Mouse (Mus musculus) hindbrain, postnatal 0 days (tissue): ENCODE measurements around the gene Zfp27. TPM values are rescaled to one million over a fixed set of nuclear protein-coding genes. Genes with fewer than 3 reads are reported as not detected.
"Not testable (repeated sequence)": the region's sequence is repeated elsewhere in the genome, so short reads cannot be mapped to it uniquely, and the experiment has no call there.

ENCODE experiments used
- ATAC-seq: fragments of 200-750 bp; cut with Nextera tagmentation; 2 replicates; pipeline ENCODE4 v1.8.0; 2017; ENCODE audit warnings: mild to moderate bottlenecking, moderate TSS enrichment, moderate library complexity
- DNase-seq: peaks from one replicate; pipeline ENCODE4 v3.0.0-alpha.2; 2015; ENCODE audit warnings: low spot score
- H3K27ac ChIP-seq: fragments of 300-500 bp; sonication (generic); 2 replicates; pipeline ENCODE4 v1.5.1; 2014; ENCODE audit warnings: mild to moderate bottlenecking
- H3K27me3 ChIP-seq: fragments of 300-500 bp; sonication (generic); 2 replicates; pipeline ENCODE4 v1.6.1; 2014; ENCODE audit warnings: low read length, mixed read lengths; ENCODE audit not compliant: insufficient read depth
- H3K36me3 ChIP-seq: fragments of 300-500 bp; sonication (generic); 2 replicates; pipeline ENCODE4 v1.6.1; 2014; ENCODE audit warnings: low read length, mixed read lengths; ENCODE audit not compliant: insufficient read depth
- H3K4me1 ChIP-seq: fragments of 300-500 bp; sonication (generic); 2 replicates; pipeline ENCODE4 v1.6.1; 2014; ENCODE audit warnings: antibody characterized with exemption, low read length, mixed read lengths; ENCODE audit not compliant: insufficient read depth
- H3K4me2 ChIP-seq: fragments of 300-500 bp; sonication (generic); 2 replicates; pipeline ENCODE4 v1.6.1; 2014; ENCODE audit warnings: low read depth, mild to moderate bottlenecking, low read length, moderate library complexity, mixed read lengths
- H3K4me3 ChIP-seq: fragments of 300-500 bp; sonication (generic); 2 replicates; pipeline ENCODE4 v1.5.1; 2014; ENCODE audit warnings: low read length
- H3K9ac ChIP-seq: fragments of 300-500 bp; sonication (generic); replicated peaks from 2 replicates; pipeline ENCODE4 v1.6.1; 2014; ENCODE audit warnings: mild to moderate bottlenecking, low read length, moderate library complexity, mixed read lengths
- H3K9me3 ChIP-seq: fragments of 300-500 bp; sonication (generic); 2 replicates; pipeline ENCODE4 v1.6.1; 2016; ENCODE audit warnings: low read length, mixed read lengths
- CTCF ChIP-seq: IDR thresholded peaks from 2 replicates; pipeline ENCODE4 v1.5.1; 2016; ENCODE audit warnings: antibody characterized with exemption, control low read depth, low read depth
- WGBS: fragments of 180-500 bp; shearing (Covaris S2); extraction: QIAGEN DNeasy Blood & Tissue Kit; methylation state at CpG from one replicate; pipeline ENCODE4 v1.1.7; 2014; 5-methylcytosine and 5-hydroxymethylcytosine counted together
- polyA plus RNA-seq: library from polyadenylated mRNA; unstranded; fragments of >200 nt; fragmentation: Nextera tagmentation; extraction: Ambion mirVana; gene quantifications from 2 replicates; pipeline ENCODE4 v1.2.1, GENCODE M21; 2015
- total RNA-seq: library from RNA; depleted of rRNA; stranded (reverse); fragments of >200 nt; gene quantifications from 2 replicates; pipeline ENCODE4 v1.2.3, GENCODE M21; 2014

Gene Zfp27
- total and polyA plus RNA-seq, 2 experiments from 2014 or later, result 6.9 to 16.8 TPM

GRCm38 (mm10) chr7:29892756-29893155 is 13.6 kb downstream of the Zfp27 start:
- H3K9ac ChIP-seq, result no peak overlapping the region
- ATAC-seq (no peak), DNase-seq (no peak)
- H3K4me1 ChIP-seq, result no peaks in the 10 kb centered on the region
- H3K36me3 ChIP-seq, result peaks cover 52% of the 10 kb centered on the region
- TF ChIP-seq CTCF, result no peak
- WGBS, result 98% methylated on average over 4 of the region's 4 CpGs
- H3K4me3 ChIP-seq, result no peak overlapping the region
- no peak overlapping the region for H3K27ac ChIP-seq
- no peaks in the 10 kb centered on the region for H3K27me3 ChIP-seq
- no peak overlapping the region for H3K4me2 ChIP-seq
- peaks cover 25% of the 10 kb centered on the region for H3K9me3 ChIP-seq

DNA sequence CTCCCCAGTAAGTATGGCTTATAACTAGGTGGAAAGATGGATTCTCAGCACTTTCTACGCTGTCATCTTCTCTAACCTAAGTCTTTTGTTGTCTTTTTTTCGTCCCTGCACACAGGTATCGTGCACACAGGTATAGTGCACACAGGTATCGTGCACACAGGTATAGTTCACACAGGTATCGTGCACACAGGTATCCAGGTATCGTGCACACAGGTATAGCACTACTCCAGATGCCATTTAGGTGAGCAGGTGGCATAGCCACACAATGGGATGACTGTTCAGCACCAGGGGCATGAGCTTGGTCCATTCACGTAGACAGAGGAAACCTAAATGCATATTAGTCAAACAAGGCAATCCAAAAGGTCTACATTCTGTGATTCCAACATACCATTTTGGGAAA is 15.9 kb downstream of the Zfp27 start:
- ATAC-seq, result no peak
- DNase-seq, result no peak
- H3K4me3 ChIP-seq, result no peak overlapping the region
- TF ChIP-seq CTCF, result no peak
- H3K27me3 ChIP-seq, result no peaks in the 10 kb centered on the region
- peaks cover 34% of the 10 kb centered on the region for H3K36me3 ChIP-seq
- no peak overlapping the region for H3K9ac ChIP-seq
- no peak overlapping the region for H3K4me2 ChIP-seq
- 98% methylated on average over 7 of the region's 7 CpGs for WGBS
- no peaks in the 10 kb centered on the region for H3K4me1 ChIP-seq
- H3K27ac ChIP-seq, result no peak overlapping the region
- H3K9me3 ChIP-seq, result peaks cover 26% of the 10 kb centered on the region

DNA sequence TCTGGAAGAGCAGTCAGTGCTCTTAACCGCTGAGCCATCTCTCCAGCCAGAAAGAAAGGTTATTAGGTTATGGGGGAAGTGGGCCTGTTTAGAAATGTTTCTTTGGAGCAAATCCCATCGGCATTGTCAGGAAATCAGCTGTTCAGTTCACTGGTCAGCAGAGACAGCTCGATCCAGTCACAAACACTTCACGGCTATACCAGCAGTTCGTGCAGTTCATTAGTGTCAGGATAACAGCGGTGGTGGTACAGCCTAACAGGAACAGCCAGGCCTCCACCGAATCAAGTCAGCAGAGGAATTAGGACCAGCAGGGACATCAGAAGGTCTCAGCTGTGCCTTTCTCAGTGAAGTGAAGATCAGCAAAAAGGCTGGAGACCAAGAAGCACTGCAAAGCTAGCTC is 25.5 kb downstream of the Zfp27 start:
- Histone ChIP-seq H3K9me3 (0 out of 2 replicates have a peak, but pooled peaks cover 2% of the 10 kb centered on the region), H3K4me1 (no peaks in the 10 kb centered on the region), H3K4me3 (no peak overlapping the region), H3K4me2 (no peak overlapping the region), H3K36me3 (peaks cover 5% of the 10 kb centered on the region), H3K9ac (no peak overlapping the region), H3K27me3 (no peaks in the 10 kb centered on the region), H3K27ac (no peak overlapping the region)
- DNase-seq, result no peak
- no peak for ATAC-seq
- WGBS, result 88% methylated on average over 7 of the region's 7 CpGs
- no peak for TF ChIP-seq CTCF

DNA sequence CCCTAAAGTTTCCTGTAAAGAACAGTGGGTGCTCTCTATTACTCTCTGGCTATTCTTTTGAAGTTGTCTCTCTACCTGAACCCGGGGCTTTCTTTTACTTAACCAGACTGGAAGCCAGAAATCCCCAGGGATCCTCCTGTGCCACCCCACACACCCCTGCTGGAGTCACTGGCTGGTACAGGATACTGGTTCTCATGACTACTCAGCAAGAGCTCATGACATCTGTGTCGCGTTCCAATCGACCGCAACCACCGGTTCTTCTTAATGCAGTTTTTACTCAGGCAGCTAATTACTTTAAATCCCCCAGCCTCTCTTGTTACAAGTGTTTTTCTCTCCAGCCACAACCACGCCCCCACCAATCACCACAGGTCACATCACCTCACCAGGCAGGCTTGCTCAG is 26.3 kb downstream of the Zfp27 start:
- TF ChIP-seq CTCF, result no peak
- ATAC-seq (no peak), DNase-seq (no peak)
- peaks cover 9% of the 10 kb centered on the region for H3K9me3 ChIP-seq
- H3K4me3 ChIP-seq, result no peak overlapping the region
- no peak overlapping the region for H3K9ac ChIP-seq
- H3K4me2 ChIP-seq, result no peak overlapping the region
- no peak overlapping the region for H3K27ac ChIP-seq
- whole genome bisulfite sequencing, result 81% methylated on average over 7 of the region's 7 CpGs
- peaks cover 14% of the 10 kb centered on the region for H3K36me3 ChIP-seq
- H3K27me3 ChIP-seq, result no peaks in the 10 kb centered on the region
- H3K4me1 ChIP-seq, result no peaks in the 10 kb centered on the region

DNA sequence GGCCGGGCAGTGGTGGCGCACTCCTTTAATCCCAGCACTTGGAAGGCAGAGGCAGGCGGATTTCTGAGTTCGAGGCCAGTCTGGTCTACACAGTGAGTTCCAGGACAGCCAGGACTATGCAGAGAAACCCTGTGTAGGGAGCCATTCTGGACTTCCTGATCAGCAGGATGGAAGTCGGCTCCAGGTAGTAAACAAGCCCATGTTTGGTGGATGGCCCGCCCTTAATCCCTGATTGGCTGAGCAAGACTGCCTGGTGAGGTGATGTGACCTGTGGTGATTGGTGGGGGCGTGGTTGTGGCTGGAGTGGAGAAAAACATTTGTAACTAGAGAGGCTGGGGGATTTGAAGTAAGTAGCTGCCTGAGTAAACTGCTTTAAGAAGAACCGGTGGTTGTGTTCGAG is 28.8 kb downstream of the Zfp27 start:
- not testable (repeated sequence) for H3K4me3 ChIP-seq, H3K4me2 ChIP-seq, H3K27ac ChIP-seq, ATAC-seq, H3K4me1 ChIP-seq, DNase-seq, H3K9ac ChIP-seq, H3K27me3 ChIP-seq
- H3K36me3 ChIP-seq, result peaks cover 24% of the 10 kb centered on the region
- 93% methylated on average over 9 of the region's 9 CpGs for WGBS
- peaks cover 15% of the 10 kb centered on the region for H3K9me3 ChIP-seq

DNA sequence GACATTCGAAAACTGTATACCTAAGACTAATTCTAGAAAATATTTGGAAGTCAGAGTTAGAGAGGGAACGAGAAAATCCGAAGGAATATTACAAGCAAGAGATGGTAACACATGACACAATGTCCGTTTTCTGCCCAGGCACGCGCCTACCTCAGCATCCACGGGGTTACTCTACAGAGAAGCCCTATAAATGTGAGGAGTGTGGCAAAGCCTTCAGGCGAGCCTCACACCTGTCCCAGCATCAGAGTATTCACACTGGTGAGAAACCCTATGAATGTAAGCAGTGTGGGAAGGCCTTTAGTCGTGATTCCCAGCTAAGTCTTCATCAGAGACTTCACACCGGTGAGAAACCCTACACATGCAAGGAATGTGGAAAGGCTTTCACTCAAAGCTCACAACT is 32.1 kb downstream of the Zfp27 start:
- Histone ChIP-seq H3K27ac (no peak overlapping the region), H3K9ac (no peak overlapping the region), H3K27me3 (no peaks in the 10 kb centered on the region), H3K4me3 (no peak overlapping the region), H3K9me3 (peaks cover 17% of the 10 kb centered on the region), H3K4me2 (no peak overlapping the region), H3K4me1 (no peaks in the 10 kb centered on the region), H3K36me3 (peaks cover 24% of the 10 kb centered on the region)
- TF ChIP-seq CTCF, result no peak
- no peak for ATAC-seq
- 96% methylated on average over 10 of the region's 10 CpGs for WGBS
- DNase-seq, result no peak

DNA sequence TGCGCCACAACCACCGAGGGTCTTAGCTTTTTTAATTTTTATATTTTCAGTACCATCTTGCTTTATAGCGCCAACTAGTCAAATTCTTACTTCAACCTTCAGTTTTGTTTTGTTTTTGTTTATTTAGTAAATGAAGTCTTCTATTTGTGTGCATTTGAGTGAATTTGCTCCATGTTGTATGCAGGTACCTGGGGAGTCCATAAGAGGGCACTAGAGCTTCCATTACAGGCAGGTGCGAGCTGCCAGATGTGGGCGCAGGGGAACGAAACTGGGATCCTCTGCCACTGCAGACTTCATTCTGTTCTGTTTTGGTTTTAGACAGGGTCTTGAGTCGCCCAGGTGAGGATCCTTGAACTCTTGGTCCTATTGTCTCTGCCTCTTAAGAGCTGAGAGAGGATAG is 44.7 kb downstream of the Zfp27 start:
- Histone ChIP-seq H3K9me3 (no peaks in the 10 kb centered on the region), H3K9ac (no peak overlapping the region), H3K27ac (no peak overlapping the region), H3K4me1 (peaks cover 8% of the 10 kb centered on the region), H3K27me3 (no peaks in the 10 kb centered on the region), H3K4me2 (no peak overlapping the region), H3K4me3 (no peak overlapping the region), H3K36me3 (no peaks in the 10 kb centered on the region)
- WGBS, result 89% methylated on average over 7 of the region's 7 CpGs
- no peak for DNase-seq
- TF ChIP-seq CTCF, result peak; percentile 38
- ATAC-seq, result no peak
